Mouse (Mus musculus) layer of hippocampus, postnatal 10 days (tissue): ENCODE results near the gene Atg14. TPM values are rescaled to one million over a fixed set of nuclear protein-coding genes. Genes with fewer than 3 reads are reported as not detected.

Experiments
- DNase-seq, 2 experiments: peaks; one replicate each; pipeline ENCODE4 v3.0.0; 2021; ENCODE audit warnings: low spot score in 2 of 2
- total RNA-seq, 2 experiments: library from RNA; stranded (reverse); gene quantifications; 2 replicates each; pipeline ENCODE4 v1.2.3; 2021

The Atg14 gene
- total RNA-seq, 2 experiments from 2014 or later = 13.6 to 13.9 TPM

GRCm38 (mm10) chr14:47510244-47510643 lies 60.2 kb downstream of the Atg14 start:
- DNase-seq = no peak

GRCm38 (mm10) chr14:47508035-47508434 lies 62.4 kb downstream of the Atg14 start:
- no peak for DNase-seq

GRCm38 (mm10) chr14:47506676-47507075 lies 63.8 kb downstream of the Atg14 start:
- no peak for DNase-seq

GRCm38 (mm10) chr14:47504036-47504435 lies 66.4 kb downstream of the Atg14 start:
- no peak for DNase-seq

DNA sequence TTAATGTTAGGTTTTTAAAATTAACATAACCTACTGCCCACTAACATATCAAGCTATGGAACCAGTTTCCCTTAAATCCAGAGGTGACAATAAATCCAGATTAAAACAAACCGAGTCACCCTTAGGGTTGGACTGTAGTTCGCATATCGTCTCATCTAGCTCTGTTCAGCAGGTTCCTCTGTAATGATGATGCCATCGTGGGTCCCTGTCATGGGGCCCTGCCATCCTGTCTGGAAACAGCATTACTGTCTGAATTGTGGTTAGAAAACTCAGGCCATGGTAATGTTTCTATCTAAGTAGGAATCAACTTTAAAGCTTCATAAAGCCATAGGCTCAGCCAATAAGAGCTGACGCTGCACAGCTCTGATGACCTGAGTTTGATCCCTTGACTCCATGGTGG lies 71.8 kb downstream of the Atg14 start:
- no peak for DNase-seq

DNA sequence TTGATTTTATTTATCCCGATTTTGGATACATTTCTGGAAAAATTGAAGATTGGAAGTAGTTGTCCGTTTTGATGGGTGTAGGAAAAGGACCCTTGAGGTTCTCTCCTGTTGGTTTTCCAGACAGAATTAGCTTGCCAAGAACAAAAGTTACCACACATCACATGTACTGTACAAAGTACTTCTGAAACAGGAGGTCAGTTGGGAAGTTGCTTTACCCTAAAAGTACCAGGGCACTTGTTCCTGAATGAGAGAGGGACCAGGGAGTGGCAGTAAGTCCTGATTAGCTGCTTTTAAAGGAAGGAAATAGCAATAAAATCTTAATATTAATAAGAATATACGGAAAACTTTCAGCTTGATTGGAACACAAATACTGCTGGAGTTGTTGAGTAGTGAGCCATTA lies 73.3 kb downstream of the Atg14 start:
- no peak for DNase-seq

GRCm38 (mm10) chr14:47495951-47496350 lies 74.5 kb downstream of the Atg14 start:
- DNase-seq = no peak

GRCm38 (mm10) chr14:47493592-47494361 lies 76.7 kb downstream of the Atg14 start:
- DNase-seq = no peak

Other genes with a start within 250 kb of the Atg14 start
- 1 to 10 TPM; 1.7 to 1.9 TPM for gene Lgals3, start 202.9 kb downstream of the Atg14 start, total RNA-seq
- 1 to 10 TPM; 3.8 to 4.1 TPM for gene Dlgap5, start 152.2 kb downstream of the Atg14 start, total RNA-seq
- gene Fbxo34, start 120.2 kb downstream of the Atg14 start, total RNA-seq = 10 to 100 TPM; 66.0 to 75.6 TPM
- 100 to 1,000 TPM in 1 of 2 experiments, 10 to 100 TPM in 1; 99.1 to 101 TPM for gene Ktn1, start 77.8 kb upstream of the Atg14 start, total RNA-seq